Mouse (Mus musculus) kidney, adult 2 months (tissue): ENCODE measurements around the gene Cdk6.

Experiments used
- CTCF ChIP-seq: fragments of 200-500 bp; conservative IDR thresholded peaks from 2 replicates; pipeline ENCODE4 v1.5.1; 2011; ENCODE audit warnings: low read depth, mild to moderate bottlenecking, control low read depth, low read length, moderate library complexity, mixed read lengths; ENCODE audit not compliant: insufficient read depth, insufficient read length
- POLR2A ChIP-seq: fragments of 200-500 bp; IDR thresholded peaks from one replicate; pipeline ENCODE4 v1.6.1; 2011; ENCODE audit warnings: low read depth, low read length, control low read depth

DNA sequence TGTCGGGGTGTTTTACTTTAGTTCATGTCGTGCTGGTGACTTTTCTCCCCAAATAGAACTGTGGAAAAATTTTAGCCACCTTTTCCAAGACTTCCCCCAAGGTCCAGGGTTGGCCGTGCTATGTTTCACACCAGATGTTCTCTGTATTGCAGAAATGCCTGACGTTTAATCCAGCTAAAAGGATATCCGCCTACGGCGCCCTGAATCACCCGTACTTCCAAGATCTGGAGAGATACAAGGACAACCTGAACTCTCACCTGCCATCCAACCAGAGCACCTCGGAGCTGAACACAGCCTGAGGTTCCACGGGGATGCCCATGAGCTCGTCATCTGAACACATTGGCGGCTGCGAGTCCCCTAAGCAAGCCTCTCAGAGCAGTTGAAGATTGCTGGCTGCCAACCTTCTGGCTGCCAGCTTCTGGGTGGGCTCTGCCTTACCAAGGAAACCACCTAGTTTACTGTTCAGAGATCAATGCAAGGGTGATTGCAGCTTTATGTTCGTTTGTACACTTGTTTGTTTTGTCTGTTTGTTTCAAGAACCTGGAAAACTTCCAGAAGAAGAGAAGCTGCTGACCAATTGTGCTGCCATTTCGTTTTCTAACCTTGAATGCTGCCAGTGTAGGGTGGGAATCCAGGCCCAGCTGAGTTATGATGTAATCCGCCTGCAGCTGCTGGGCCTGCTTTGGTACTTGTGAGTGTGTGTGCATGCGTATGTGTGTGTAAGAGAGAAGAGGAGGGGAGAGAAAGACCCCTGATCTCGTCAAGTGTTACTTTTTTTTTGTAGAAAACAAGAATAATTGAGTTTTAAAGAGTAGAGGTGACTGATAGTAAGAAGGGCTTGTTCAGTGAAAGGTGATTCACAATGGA lies 179.4 kb downstream of the Cdk6 start:
- TF ChIP-seq CTCF: no peak
- TF ChIP-seq POLR2A: no peak
